Mouse (Mus musculus): ENCODE measurements at regions not wholly inside any gene's neighbourhood (a gene's known extent, or its start where the extent isn't known, plus 50 kb on each side); places are given as distances from the start of the nearest gene placed in this dataset.

DNA sequence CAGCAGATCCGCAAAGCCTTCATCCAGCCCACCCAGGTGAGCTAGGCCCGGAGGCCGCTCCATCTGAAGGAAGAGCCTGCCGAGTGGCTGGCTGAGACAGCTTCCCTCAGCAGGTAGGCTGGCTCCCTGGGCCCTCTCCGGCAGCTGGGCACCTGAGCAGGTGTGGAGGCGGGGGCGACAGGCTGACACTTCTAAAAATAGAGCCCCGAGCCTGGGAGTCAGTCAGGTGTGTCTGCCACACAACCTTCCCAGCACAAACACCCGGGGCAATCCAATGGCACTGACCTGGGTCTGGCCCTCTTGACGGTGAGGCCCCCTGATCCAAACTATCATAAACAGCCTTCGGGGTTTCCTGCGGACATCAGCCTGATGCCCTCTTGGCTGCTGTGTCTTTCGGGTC, 58.5 kb downstream of the Zfp36l2 start:
- DNase-seq (ENCODE audit: low read depth, low spot score), result no peak

GRCm38 (mm10) chr17:84128262-84128661, 59.5 kb downstream of the Zfp36l2 start:
- DNase-seq (ENCODE audit: low read depth, low spot score), result no peak

GRCm38 (mm10) chr17:84126168-84126567, 61.6 kb downstream of the Zfp36l2 start:
- DNase-seq (ENCODE audit: low read depth, low spot score), result no peak

DNA sequence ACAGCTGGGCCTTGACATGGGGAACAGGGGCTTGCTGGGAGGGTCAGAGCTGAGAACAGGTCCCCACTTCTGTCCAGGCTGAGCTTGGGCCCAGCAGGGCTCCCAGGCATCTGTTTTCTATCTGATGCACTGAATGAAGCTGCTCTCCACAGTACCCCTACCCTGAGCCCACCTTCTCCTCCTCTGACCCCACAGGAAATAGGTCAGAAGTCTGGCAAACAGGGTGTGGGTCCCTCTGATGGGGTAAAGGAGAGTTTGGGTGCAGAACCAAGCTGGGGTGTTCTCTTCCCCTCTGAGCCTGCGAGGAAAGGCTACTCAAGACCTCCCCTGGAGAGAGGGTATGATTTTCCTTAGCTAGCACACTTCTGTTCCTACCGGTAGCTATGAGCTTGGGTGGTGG, 64.6 kb downstream of the Zfp36l2 start:
- no peak for DNase-seq (ENCODE audit: low read depth, low spot score)

DNA sequence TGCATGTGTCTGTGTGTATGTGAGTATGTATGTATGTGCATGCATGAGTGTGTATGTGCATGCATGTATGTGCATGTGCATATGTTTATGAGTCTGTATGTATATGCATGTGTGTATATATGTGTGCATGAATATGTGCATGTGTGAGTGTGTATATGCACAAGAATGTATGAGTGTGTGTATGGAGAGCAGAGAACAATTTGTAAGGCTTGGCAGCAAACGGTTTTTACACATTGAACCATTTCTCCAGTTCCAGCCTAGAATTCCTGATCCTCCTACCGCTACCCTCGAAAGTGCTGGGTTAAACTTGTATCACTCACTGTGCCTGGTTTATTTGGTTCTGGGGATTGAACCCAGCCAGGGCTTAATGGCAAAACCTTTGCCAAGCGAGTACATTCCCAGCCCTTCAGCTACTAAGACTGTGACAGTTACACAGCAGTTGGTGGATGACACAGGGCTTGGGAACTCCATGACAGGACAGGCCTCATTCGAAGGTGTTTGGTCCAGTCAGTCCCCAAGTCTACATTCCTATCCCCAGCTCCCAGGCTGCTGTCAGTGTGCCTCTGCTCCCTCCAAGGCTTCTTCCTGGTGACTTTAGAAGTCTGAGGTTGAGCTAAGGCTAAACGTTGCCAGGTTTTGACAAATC, 65.1 kb downstream of the Zfp36l2 start:
- DNase-seq (ENCODE audit: low read depth, low spot score), result no peak

DNA sequence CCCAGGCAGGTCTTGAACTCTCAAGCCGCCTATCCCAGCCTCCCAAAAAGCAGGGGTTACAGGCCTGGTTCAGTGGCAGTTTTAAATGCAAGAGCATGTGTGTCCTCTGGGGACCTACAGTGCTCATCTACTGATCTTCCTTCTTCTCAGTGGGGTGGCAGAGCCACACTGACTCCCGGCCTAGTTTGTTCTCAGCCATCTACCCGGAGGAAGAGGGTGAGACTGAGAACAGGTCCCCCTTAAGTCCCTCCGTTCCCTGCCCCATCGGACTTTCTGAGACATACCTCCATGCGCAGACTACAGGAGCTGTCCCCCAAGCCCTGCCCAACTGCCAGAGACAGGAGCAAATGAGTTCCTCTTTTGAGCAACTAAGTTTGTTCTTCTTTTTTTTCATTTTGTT, 66.5 kb downstream of the Zfp36l2 start:
- no peak for DNase-seq (ENCODE audit: low read depth, low spot score)

DNA sequence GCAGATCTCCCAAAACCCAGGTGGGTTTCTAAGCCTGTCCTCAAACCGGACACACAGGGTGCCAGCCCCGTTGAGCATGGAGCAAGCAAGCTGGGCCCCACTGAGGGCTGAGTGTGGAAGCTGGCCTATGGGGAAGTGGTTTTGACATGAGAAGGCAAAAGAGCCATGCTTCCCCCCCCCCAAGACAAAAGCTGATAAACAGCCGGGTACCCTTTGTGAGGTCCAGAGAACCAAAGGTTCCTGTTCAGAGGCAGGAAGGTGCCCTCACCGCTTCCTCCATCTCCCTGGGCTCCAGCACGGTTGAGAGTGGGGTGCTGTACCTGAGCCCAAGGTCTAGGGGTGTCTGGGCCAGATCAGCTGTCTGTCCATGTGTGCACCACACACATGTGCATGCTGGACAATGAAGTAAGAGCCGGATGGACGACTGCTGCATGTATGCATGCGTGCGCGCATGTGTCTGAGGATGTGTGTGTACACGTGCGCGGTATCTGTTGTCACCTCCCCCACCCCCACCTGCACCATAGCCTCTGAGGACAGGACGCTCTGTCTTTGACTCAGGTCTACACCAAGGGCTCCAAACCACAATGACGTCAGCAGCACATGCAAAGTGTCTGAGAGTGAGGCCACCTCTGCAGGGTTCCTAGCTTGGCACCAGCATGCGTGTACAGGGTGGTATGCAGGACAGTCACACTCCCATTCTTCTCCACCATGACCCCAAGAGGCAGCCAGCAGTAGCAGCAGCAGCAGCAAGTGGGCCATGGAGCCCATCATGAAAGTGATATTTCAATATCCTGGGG, 68.3 kb downstream of the Zfp36l2 start:
- DNase-seq (ENCODE audit: low read depth, low spot score), result no peak

GRCm38 (mm10) chr17:84118781-84119180, 69.0 kb downstream of the Zfp36l2 start:
- no peak for DNase-seq (ENCODE audit: low read depth, low spot score)

- no peak for DNase-seq (ENCODE audit: low read depth, low spot score)
Measured at GRCm38 (mm10) chr17:84118271-84118670, 69.5 kb downstream of the Zfp36l2 start.

DNA sequence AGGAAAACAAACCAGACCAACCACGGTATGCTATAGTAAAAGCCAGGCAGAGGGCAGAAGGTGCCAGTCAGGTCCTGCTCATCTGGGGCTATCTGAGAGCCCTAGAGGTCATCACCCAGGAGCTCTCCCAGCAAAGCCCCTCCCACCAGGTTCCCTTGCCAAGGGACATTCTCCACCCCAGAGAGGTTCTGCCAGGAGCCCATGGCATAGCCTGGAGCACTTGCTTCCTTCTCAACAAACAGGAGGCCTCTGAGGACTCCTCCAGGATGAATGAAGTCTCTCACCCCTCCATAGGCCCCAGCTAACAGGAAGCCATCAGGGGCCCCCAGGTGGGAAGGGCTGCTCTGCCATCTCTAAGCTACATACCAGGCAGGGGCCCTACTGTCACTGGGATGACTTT, 70.0 kb downstream of the Zfp36l2 start:
- DNase-seq (ENCODE audit: low read depth, low spot score), result no peak

- DNase-seq (ENCODE audit: low read depth, low spot score), result no peak
Measured at GRCm38 (mm10) chr17:84116340-84117279, 71.1 kb downstream of the Zfp36l2 start.

DNA sequence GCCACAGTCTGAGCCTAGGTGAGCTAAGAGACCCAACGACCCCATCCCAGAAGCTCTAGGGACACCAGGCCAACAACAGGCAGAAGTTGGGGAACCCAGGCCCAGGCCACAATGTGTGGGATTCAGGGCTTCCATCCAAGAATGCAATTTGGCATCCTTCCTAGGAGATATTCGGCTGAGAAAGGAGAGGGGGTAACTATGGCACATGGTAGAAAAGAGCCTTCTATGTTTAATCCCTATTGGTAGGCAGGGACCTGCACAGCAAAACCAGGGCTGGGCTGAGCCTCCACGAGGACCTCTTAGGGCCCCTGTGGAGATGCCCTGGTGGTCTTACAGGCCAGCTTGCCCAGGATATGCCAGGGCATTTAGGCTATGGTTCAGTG, 71.8 kb downstream of the Zfp36l2 start:
- no peak for DNase-seq (ENCODE audit: low read depth, low spot score)

DNA sequence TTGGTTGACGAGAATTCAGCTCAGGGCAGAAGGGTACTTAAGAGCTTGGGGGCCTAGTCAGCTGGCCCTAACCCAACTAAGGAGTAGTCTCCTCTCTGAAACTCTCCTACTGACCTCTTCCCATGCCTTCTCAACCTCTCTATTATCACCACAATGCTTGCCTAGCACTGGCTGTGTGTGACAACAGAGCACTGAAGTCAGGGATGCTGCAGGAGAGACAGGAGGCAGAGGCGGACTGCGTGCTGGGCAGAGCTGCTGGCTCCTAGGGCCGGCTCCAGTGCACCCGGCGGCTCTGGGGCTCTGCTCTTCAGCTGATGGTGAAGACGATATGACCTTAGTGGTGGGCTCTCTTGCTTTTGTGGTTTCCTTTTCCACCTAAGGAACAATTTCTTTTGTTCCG, 72.6 kb downstream of the Zfp36l2 start:
- no peak for DNase-seq (ENCODE audit: low read depth, low spot score)

DNA sequence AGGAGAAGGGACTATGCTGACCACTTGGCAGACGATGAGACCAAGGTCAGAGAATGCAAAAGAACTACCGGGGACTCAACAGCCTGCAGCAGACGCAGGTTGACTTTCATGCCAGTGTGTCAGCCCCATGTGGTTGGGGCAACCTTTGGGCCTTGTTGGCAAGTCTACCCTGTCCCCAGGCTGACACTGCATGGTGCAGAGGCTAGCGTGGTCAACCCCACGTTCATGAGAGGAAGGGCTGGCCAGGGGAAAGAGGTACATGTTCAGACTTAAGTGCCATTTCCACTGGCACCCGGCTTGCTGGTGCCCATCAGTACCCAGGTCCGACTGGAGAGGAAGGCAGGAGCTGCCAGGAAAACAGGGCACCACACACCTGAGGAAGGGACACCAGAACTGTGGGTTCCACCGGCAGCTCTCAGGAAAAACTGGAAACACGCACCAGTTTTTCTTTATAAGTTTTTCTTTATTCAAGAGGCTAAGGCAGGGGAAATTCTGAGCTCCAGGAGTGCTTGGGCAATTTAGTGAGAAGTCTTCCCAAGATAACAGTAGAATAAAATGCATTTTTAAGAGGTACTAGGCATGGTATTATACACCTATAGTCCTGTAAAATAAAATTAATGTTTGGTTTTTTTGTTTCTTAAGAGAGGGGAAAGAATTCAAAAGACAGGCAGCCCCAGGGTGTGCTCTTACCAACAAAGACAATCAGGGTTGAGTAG, 73.3 kb downstream of the Zfp36l2 start:
- no peak for DNase-seq (ENCODE audit: low read depth, low spot score)

GRCm38 (mm10) chr17:84113608-84114278, 74.0 kb downstream of the Zfp36l2 start:
- no peak for DNase-seq (ENCODE audit: low read depth, low spot score)

DNA sequence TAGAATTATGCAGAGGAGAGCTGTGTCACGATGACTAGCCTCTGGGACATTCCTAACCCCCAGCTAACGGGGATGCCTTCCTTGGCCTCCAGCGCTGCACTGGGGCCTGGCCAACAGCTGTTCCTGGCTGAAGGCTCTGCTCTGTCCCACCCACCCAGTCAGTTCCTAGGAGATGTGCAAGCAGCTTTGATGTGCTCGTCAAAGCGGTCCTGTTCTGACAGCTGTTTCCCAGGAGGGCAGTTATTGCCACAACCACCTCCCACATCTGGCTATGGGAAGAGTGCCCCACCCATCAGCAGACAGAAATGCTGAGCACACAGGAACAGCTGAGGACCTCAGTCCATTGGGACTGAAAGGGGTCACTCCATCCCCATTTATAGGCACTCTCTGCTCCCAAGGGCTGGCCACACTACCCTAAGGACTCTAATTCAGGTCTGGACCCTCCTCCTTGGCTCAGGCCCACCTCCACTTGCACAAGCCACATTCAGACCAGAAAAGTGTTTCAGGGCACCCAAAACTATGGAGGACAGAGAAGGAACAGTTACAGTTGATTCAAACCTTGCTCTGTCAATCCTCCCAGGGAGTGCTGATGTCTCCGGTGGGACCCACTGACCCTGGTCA, 75.2 kb downstream of the Zfp36l2 start:
- no peak for DNase-seq (ENCODE audit: low read depth, low spot score)

DNA sequence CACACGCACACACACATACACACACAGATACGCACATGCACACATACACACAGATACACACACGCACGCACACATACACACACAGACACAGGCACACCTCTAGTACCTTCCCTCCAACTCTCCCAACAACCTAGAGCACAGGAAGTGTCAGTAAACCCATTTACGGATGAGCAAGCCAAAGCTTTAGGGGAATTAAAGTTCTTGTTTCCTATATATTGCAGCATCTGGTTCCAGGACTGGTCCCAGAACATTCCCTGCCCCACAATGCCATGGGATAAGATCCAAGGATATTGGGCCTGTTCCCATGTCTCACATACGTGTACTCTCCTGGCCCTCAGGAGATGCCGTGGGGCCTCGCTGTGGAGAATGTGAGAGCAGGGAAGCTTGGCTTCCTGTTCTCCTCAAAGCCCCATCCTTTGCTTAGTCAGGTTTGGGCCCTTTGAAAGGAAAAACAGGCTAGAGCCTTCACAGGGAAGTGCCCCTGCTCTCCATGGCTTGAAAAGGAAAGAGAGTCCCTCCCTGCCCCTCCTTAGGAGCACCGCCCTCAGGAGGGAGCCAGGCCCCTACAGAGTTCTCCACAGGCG, 75.9 kb downstream of the Zfp36l2 start:
- no peak for DNase-seq (ENCODE audit: low read depth, low spot score)

DNA sequence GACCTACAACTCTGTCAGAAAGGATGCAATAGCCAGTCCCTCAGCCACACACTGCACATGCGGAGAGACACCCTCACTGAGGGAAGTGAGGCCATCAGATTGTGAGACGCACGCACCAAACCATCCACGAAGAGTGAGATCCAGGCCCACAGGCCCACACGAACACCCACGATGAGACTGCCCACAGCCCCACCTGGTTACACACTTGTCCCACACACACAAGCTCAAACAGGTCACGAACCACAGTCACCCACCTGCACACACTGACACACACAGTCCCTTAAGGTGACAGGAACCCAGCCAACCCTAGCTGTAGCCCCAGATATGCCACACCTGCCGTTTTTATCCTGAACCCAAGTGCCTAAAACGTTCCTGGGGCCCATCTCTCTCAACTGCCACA, 76.8 kb downstream of the Zfp36l2 start:
- DNase-seq (ENCODE audit: low read depth, low spot score), result no peak

DNA sequence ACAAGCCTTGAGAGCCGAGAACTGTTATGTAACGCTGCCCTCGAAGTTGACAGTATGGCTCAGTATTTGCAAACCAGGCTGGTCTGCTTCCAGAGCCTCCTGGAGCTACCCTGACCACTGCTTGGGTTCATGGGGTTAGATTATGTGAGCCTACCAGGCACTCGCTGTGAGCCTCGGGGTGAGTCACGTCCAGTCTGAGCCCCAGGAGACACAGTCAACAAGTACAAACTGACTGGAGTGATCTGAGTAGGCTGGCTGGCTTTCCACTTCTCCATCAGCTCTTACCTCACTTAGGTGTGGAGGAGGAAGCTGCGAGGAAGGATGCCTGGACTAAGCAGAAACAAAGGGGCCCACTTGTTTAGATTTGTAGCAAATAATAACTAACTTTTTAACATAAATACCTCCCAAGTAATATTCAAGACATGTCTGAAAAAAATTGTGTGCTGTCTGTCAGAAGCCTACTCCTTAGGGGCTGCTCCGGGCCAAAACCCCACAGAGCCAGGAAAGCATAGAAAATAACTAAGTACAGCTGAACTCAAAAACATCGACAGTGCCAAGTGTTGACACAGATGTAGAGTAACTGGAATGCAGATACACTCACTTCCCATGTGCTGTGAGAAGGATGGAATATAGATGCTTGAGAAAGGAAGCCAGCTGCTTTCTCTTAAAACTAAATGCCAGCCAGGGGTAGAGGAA, 77.6 kb downstream of the Zfp36l2 start:
- no peak for DNase-seq (ENCODE audit: low read depth, low spot score)

All from telencephalon, adult 2 months (tissue).